Mouse (Mus musculus) thymus, adult 2 months (tissue): ENCODE results near the gene Rabep1. TPM values are rescaled to one million over a fixed set of nuclear protein-coding genes. Genes with fewer than 3 reads are reported as not detected.

Experiments
- DNase-seq: peaks from one replicate; pipeline ENCODE4 v3.0.0; 2021
- H3K27ac ChIP-seq: fragments of 200-500 bp; 2 replicates; pipeline ENCODE4 v1.5.1; 2012; ENCODE audit warnings: low read length, control low read depth; ENCODE audit not compliant: control insufficient read depth, insufficient read depth
- H3K27me3 ChIP-seq: fragments of 200-500 bp; 2 replicates; pipeline ENCODE4 v1.6.1; 2012; ENCODE audit warnings: mild to moderate bottlenecking, low read length, moderate library complexity, mixed read lengths; ENCODE audit not compliant: control insufficient read depth, insufficient read depth
- H3K36me3 ChIP-seq: fragments of 200-500 bp; 2 replicates; pipeline ENCODE4 v1.6.1; 2012; ENCODE audit warnings: mild to moderate bottlenecking, low read length, moderate library complexity; ENCODE audit not compliant: control insufficient read depth, insufficient read depth
- H3K4me1 ChIP-seq: fragments of 200-500 bp; replicated peaks from 2 replicates; pipeline ENCODE4 v1.6.1; 2012; ENCODE audit warnings: low read length; ENCODE audit not compliant: control insufficient read depth, insufficient read depth
- H3K4me3 ChIP-seq: fragments of 200-500 bp; 2 replicates; pipeline ENCODE4 v1.5.1; 2012; ENCODE audit warnings: mild to moderate bottlenecking, low read length, control low read depth, moderate library complexity; ENCODE audit not compliant: control insufficient read depth, insufficient read depth
- CTCF ChIP-seq: fragments of 200-500 bp; IDR thresholded peaks from 2 replicates; pipeline ENCODE4 v1.5.1; 2012; ENCODE audit warnings: mild to moderate bottlenecking, control low read depth, low read length, moderate library complexity, borderline replicate concordance; ENCODE audit not compliant: control insufficient read depth, poor library complexity, insufficient read depth; ENCODE audit errors: extremely low read depth
- POLR2A ChIP-seq: fragments of 200-500 bp; IDR thresholded peaks from 2 replicates; pipeline ENCODE4 v1.6.1; 2012; ENCODE audit warnings: mild to moderate bottlenecking, low read length, control low read depth, moderate library complexity; ENCODE audit not compliant: control insufficient read depth, poor library complexity, insufficient read depth; ENCODE audit errors: extremely low read depth
- WGBS: fragments of 180-500 bp; shearing (Covaris S2); methylation state at CpG from one replicate; pipeline ENCODE4 v1.1.7; 2018; 5-methylcytosine and 5-hydroxymethylcytosine counted together
- polyA plus RNA-seq: library from polyadenylated mRNA; depleted of rRNA; stranded (reverse); fragments of >200 nt; gene quantifications from 2 replicates; pipeline ENCODE4 v1.2.3, GENCODE M21; 2012

Rabep1 gene
- polyA plus RNA-seq, 1 experiment, result 3.7 TPM

- DNase-seq, result no peak
- H3K27me3 ChIP-seq, result no peaks in the 10 kb centered on the region
- 5% methylated on average over 4 of the region's 4 CpGs for WGBS
- no peak overlapping the region for H3K27ac ChIP-seq
- no peak for TF ChIP-seq POLR2A
- no peak for TF ChIP-seq CTCF
- no peak overlapping the region for H3K4me3 ChIP-seq
- peaks cover 15% of the 10 kb centered on the region for H3K4me1 ChIP-seq
- H3K36me3 ChIP-seq, result no peaks in the 10 kb centered on the region
Measured at GRCm38 (mm10) chr11:70806697-70807096, 37.9 kb upstream of the Rabep1 start.

GRCm38 (mm10) chr11:70807630-70808029 lies 36.9 kb upstream of the Rabep1 start:
- DNase-seq, result no peak

GRCm38 (mm10) chr11:70808101-70808500 lies 36.5 kb upstream of the Rabep1 start:
- Histone ChIP-seq H3K27me3 (no peaks in the 10 kb centered on the region), H3K4me1 (peaks cover 15% of the 10 kb centered on the region), H3K4me3 (no peak overlapping the region), H3K27ac (no peak overlapping the region), H3K36me3 (no peaks in the 10 kb centered on the region)
- TF ChIP-seq CTCF (no peak), POLR2A (no peak)
- no peak for DNase-seq
- 67% methylated on average over 3 of the region's 3 CpGs for WGBS

More at GRCm38 (mm10) chr11:70807630-70808029, 36.9 kb upstream of the Rabep1 start:
- H3K36me3 ChIP-seq, result no peaks in the 10 kb centered on the region
- no peaks in the 10 kb centered on the region for H3K27me3 ChIP-seq
- H3K27ac ChIP-seq, result no peak overlapping the region
- TF ChIP-seq POLR2A (no peak), CTCF (no peak)
- H3K4me3 ChIP-seq, result no peak overlapping the region
- H3K4me1 ChIP-seq, result peaks cover 15% of the 10 kb centered on the region
- WGBS, result 78% methylated on average over 4 of the region's 4 CpGs

- WGBS, result 100% methylated on average over 1 of the region's 1 CpGs
- TF ChIP-seq CTCF (no peak), POLR2A (no peak)
- no peaks in the 10 kb centered on the region for H3K27me3 ChIP-seq
Measured at GRCm38 (mm10) chr11:70809011-70809410, 35.6 kb upstream of the Rabep1 start.

GRCm38 (mm10) chr11:70811041-70811440 lies 33.5 kb upstream of the Rabep1 start:
- WGBS, result 98% methylated on average over 5 of the region's 5 CpGs
- Histone ChIP-seq H3K27me3 (no peaks in the 10 kb centered on the region), H3K27ac (no peak overlapping the region), H3K36me3 (no peaks in the 10 kb centered on the region), H3K4me3 (no peak overlapping the region), H3K4me1 (peaks cover 3% of the 10 kb centered on the region)
- DNase-seq, result no peak
- TF ChIP-seq CTCF, result no peak
- TF ChIP-seq POLR2A, result no peak

More at GRCm38 (mm10) chr11:70809011-70809410, 35.6 kb upstream of the Rabep1 start:
- H3K36me3 ChIP-seq, result no peaks in the 10 kb centered on the region
- H3K4me1 ChIP-seq, result peaks cover 10% of the 10 kb centered on the region
- no peak for DNase-seq
- no peak overlapping the region for H3K27ac ChIP-seq
- H3K4me3 ChIP-seq, result no peak overlapping the region

GRCm38 (mm10) chr11:70811471-70812240 lies 32.9 kb upstream of the Rabep1 start:
- no peak for TF ChIP-seq CTCF
- TF ChIP-seq POLR2A, result no peak
- no peak overlapping the region for H3K27ac ChIP-seq
- no peak for DNase-seq
- H3K4me3 ChIP-seq, result no peak overlapping the region
- 83% methylated on average over 13 of the region's 13 CpGs for WGBS
- peaks cover 1% of the 10 kb centered on the region; the same call in 1 of the 2 replicates for H3K4me1 ChIP-seq
- H3K27me3 ChIP-seq, result no peaks in the 10 kb centered on the region
- H3K36me3 ChIP-seq, result no peaks in the 10 kb centered on the region

GRCm38 (mm10) chr11:70812365-70812764 lies 32.2 kb upstream of the Rabep1 start, which contains the start of gene Scimp:
Scimp (minus strand) TSS chr11:70812586.
- DNase-seq, result no peak
- WGBS, result 22% methylated on average over 7 of the region's 7 CpGs
- H3K4me1 ChIP-seq, result no peaks in the 10 kb centered on the region
- no peaks in the 10 kb centered on the region for H3K27me3 ChIP-seq
- H3K36me3 ChIP-seq, result no peaks in the 10 kb centered on the region
- no peak within 1 kb of the TSS for H3K27ac ChIP-seq
- TF ChIP-seq CTCF (no peak), POLR2A (no peak)
- no peak within 1 kb of the TSS for H3K4me3 ChIP-seq
